Mouse (Mus musculus): ENCODE measurements around the gene AC161166.1. TPM values are rescaled to one million over a fixed set of nuclear protein-coding genes. Genes with fewer than 3 reads are reported as not detected.
A peak's percentile ranks its signal among the peaks of the same experiment; 100 is the strongest.

Gene AC161166.1
- polyA plus RNA-seq, 1 experiment from 2014 or later = 0.38 TPM

- no peak for ATAC-seq (ENCODE audit: insufficient number of reproducible peaks, insufficient read depth, low FRiP score, low read depth)
- no peak overlapping the region for H3K4me3 ChIP-seq (ENCODE audit: control insufficient read depth in 1 of 2, insufficient read depth in 1 of 2, low read depth in 1 of 2, low read length in 2 of 2)
- peaks cover 7 to 10% of the 10 kb centered on the region in 2 experiments for H3K4me1 ChIP-seq (ENCODE audit: control insufficient read depth in 2 of 2, insufficient read depth in 2 of 2, low read length in 2 of 2)
- no peak overlapping the region for H3K27ac ChIP-seq (replicated peaks in 1 of 2; ENCODE audit: control insufficient read depth in 1 of 2, insufficient read depth in 1 of 2, low read depth in 2 of 2, low read length in 2 of 2)
- H3K36me3 ChIP-seq (ENCODE audit: control insufficient read depth, insufficient read depth, low read length) = peaks cover 7% of the 10 kb centered on the region
- H3K9ac ChIP-seq (ENCODE audit: low read length) = no peak overlapping the region
- WGBS = 78% methylated on average over 2 of the region's 2 CpGs
- 0 out of 2 replicates have a peak, but pooled peaks cover 2% of the 10 kb centered on the region for H3K9me3 ChIP-seq (ENCODE audit: control insufficient read depth, low read length)
- H3K27me3 ChIP-seq (ENCODE audit: control insufficient read depth, insufficient read depth, low read length) = no peaks in the 10 kb centered on the region
- H3K4me2 ChIP-seq (ENCODE audit: low read length) = no peak overlapping the region
These were observed 32.3 kb upstream of the AC161166.1 start for GRCm38 (mm10) chr7:24544506-24544905.

- Histone ChIP-seq H3K4me3 (ENCODE audit: control insufficient read depth in 1 of 2, insufficient read depth in 1 of 2, low read depth in 1 of 2, low read length in 2 of 2) (no peak overlapping the region), H3K36me3 (ENCODE audit: control insufficient read depth, insufficient read depth, low read length) (peaks cover 21% of the 10 kb centered on the region), H3K4me1 (ENCODE audit: control insufficient read depth in 2 of 2, insufficient read depth in 2 of 2, low read length in 2 of 2) (no peaks in the 10 kb centered on the region; a peak in 1 of 4 replicates), H3K4me2 (ENCODE audit: low read length) (no peak overlapping the region), H3K27me3 (ENCODE audit: control insufficient read depth, insufficient read depth, low read length) (no peaks in the 10 kb centered on the region), H3K9ac (ENCODE audit: low read length) (no peak overlapping the region), H3K27ac (replicated peaks in 1 of 2; ENCODE audit: control insufficient read depth in 1 of 2, insufficient read depth in 1 of 2, low read depth in 2 of 2, low read length in 2 of 2) (no peak overlapping the region), H3K9me3 (ENCODE audit: control insufficient read depth, low read length) (0 out of 2 replicates have a peak, but pooled peaks cover 2% of the 10 kb centered on the region)
- WGBS = 90% methylated on average over 4 of the region's 4 CpGs
- no peak for ATAC-seq (ENCODE audit: insufficient number of reproducible peaks, insufficient read depth, low FRiP score, low read depth)
These were observed 27.4 kb upstream of the AC161166.1 start for GRCm38 (mm10) chr7:24539686-24540085.

GRCm38 (mm10) chr7:24538701-24539100, 26.4 kb upstream of the AC161166.1 start:
- H3K9me3 ChIP-seq (ENCODE audit: control insufficient read depth, low read length) = no peaks in the 10 kb centered on the region
- H3K27ac ChIP-seq (replicated peaks in 1 of 2; ENCODE audit: control insufficient read depth in 1 of 2, insufficient read depth in 1 of 2, low read depth in 2 of 2, low read length in 2 of 2) = no peak overlapping the region
- peaks cover 31% of the 10 kb centered on the region for H3K36me3 ChIP-seq (ENCODE audit: control insufficient read depth, insufficient read depth, low read length)
- no peaks in the 10 kb centered on the region for H3K27me3 ChIP-seq (ENCODE audit: control insufficient read depth, insufficient read depth, low read length)
- no peak for ATAC-seq (ENCODE audit: insufficient number of reproducible peaks, insufficient read depth, low FRiP score, low read depth)
- H3K9ac ChIP-seq (ENCODE audit: low read length) = no peak overlapping the region
- H3K4me3 ChIP-seq (ENCODE audit: control insufficient read depth in 1 of 2, insufficient read depth in 1 of 2, low read depth in 1 of 2, low read length in 2 of 2) = no peak overlapping the region
- 69% methylated on average over 5 of the region's 5 CpGs for WGBS
- H3K4me2 ChIP-seq (ENCODE audit: low read length) = no peak overlapping the region
- H3K4me1 ChIP-seq (ENCODE audit: control insufficient read depth in 2 of 2, insufficient read depth in 2 of 2, low read length in 2 of 2) = no peaks in the 10 kb centered on the region; a peak in 1 of 4 replicates

GRCm38 (mm10) chr7:24538154-24538553, 25.9 kb upstream of the AC161166.1 start:
- ATAC-seq (ENCODE audit: insufficient number of reproducible peaks, insufficient read depth, low FRiP score, low read depth) = no peak
- Histone ChIP-seq H3K4me3 (ENCODE audit: control insufficient read depth in 1 of 2, insufficient read depth in 1 of 2, low read depth in 1 of 2, low read length in 2 of 2) (no peak overlapping the region), H3K27ac (replicated peaks in 1 of 2; ENCODE audit: control insufficient read depth in 1 of 2, insufficient read depth in 1 of 2, low read depth in 2 of 2, low read length in 2 of 2) (no peak overlapping the region), H3K9ac (ENCODE audit: low read length) (no peak overlapping the region), H3K4me2 (ENCODE audit: low read length) (no peak overlapping the region), H3K9me3 (ENCODE audit: control insufficient read depth, low read length) (no peaks in the 10 kb centered on the region), H3K4me1 (ENCODE audit: control insufficient read depth in 2 of 2, insufficient read depth in 2 of 2, low read length in 2 of 2) (no peaks in the 10 kb centered on the region; a peak in 1 of 4 replicates), H3K27me3 (ENCODE audit: control insufficient read depth, insufficient read depth, low read length) (no peaks in the 10 kb centered on the region), H3K36me3 (ENCODE audit: control insufficient read depth, insufficient read depth, low read length) (peaks cover 36% of the 10 kb centered on the region)
- WGBS = 32% methylated on average over 5 of the region's 5 CpGs

- Histone ChIP-seq H3K4me2 (ENCODE audit: low read length) (no peak overlapping the region), H3K9me3 (ENCODE audit: control insufficient read depth, low read length) (no peaks in the 10 kb centered on the region), H3K4me3 (ENCODE audit: control insufficient read depth in 1 of 2, insufficient read depth in 1 of 2, low read depth in 1 of 2, low read length in 2 of 2) (no peak overlapping the region), H3K27ac (replicated peaks in 1 of 2; ENCODE audit: control insufficient read depth in 1 of 2, insufficient read depth in 1 of 2, low read depth in 2 of 2, low read length in 2 of 2) (no peak overlapping the region), H3K9ac (ENCODE audit: low read length) (no peak overlapping the region), H3K4me1 (ENCODE audit: control insufficient read depth in 2 of 2, insufficient read depth in 2 of 2, low read length in 2 of 2) (no peaks in the 10 kb centered on the region; a peak in 1 of 4 replicates), H3K27me3 (ENCODE audit: control insufficient read depth, insufficient read depth, low read length) (no peaks in the 10 kb centered on the region), H3K36me3 (ENCODE audit: control insufficient read depth, insufficient read depth, low read length) (peaks cover 39% of the 10 kb centered on the region)
- 71% methylated on average over 5 of the region's 5 CpGs for WGBS
- no peak for ATAC-seq (ENCODE audit: insufficient number of reproducible peaks, insufficient read depth, low FRiP score, low read depth)
These were observed 25.3 kb upstream of the AC161166.1 start for GRCm38 (mm10) chr7:24537591-24537990.

- H3K4me1 ChIP-seq (ENCODE audit: control insufficient read depth in 2 of 2, insufficient read depth in 2 of 2, low read length in 2 of 2) = peaks cover under 1 to 3% of the 10 kb centered on the region in 2 experiments; a peak in 1 of 4 replicates
- WGBS = 81% methylated on average over 4 of the region's 4 CpGs
- ATAC-seq (ENCODE audit: insufficient number of reproducible peaks, insufficient read depth, low FRiP score, low read depth) = no peak
These were observed 24.8 kb upstream of the AC161166.1 start for GRCm38 (mm10) chr7:24537081-24537480.

GRCm38 (mm10) chr7:24534301-24534700, 22.0 kb upstream of the AC161166.1 start:
- WGBS = 40% methylated on average over 19 of the region's 19 CpGs
- Histone ChIP-seq H3K4me2 (ENCODE audit: low read length) (no peak overlapping the region), H3K9me3 (ENCODE audit: control insufficient read depth, low read length) (no peaks in the 10 kb centered on the region), H3K9ac (ENCODE audit: low read length) (0 out of 2 replicates have a peak overlapping the region, but pooled peaks have one; percentile 12), H3K27me3 (ENCODE audit: control insufficient read depth, insufficient read depth, low read length) (no peaks in the 10 kb centered on the region), H3K36me3 (ENCODE audit: control insufficient read depth, insufficient read depth, low read length) (peaks cover 41% of the 10 kb centered on the region), H3K4me1 (ENCODE audit: control insufficient read depth in 2 of 2, insufficient read depth in 2 of 2, low read length in 2 of 2) (peaks cover 8 to 12% of the 10 kb centered on the region in 2 experiments), H3K27ac (replicated peaks in 1 of 2; ENCODE audit: control insufficient read depth in 1 of 2, insufficient read depth in 1 of 2, low read depth in 2 of 2, low read length in 2 of 2) (no peak overlapping the region), H3K4me3 (ENCODE audit: control insufficient read depth in 1 of 2, insufficient read depth in 1 of 2, low read depth in 1 of 2, low read length in 2 of 2) (no peak overlapping the region)
- no peak for ATAC-seq (ENCODE audit: insufficient number of reproducible peaks, insufficient read depth, low FRiP score, low read depth)

More at GRCm38 (mm10) chr7:24537081-24537480, 24.8 kb upstream of the AC161166.1 start:
- H3K36me3 ChIP-seq (ENCODE audit: control insufficient read depth, insufficient read depth, low read length) = peaks cover 41% of the 10 kb centered on the region
- H3K27ac ChIP-seq (replicated peaks in 1 of 2; ENCODE audit: control insufficient read depth in 1 of 2, insufficient read depth in 1 of 2, low read depth in 2 of 2, low read length in 2 of 2) = no peak overlapping the region
- no peak overlapping the region for H3K9ac ChIP-seq (ENCODE audit: low read length)
- H3K4me3 ChIP-seq (ENCODE audit: control insufficient read depth in 1 of 2, insufficient read depth in 1 of 2, low read depth in 1 of 2, low read length in 2 of 2) = no peak overlapping the region
- no peak overlapping the region for H3K4me2 ChIP-seq (ENCODE audit: low read length)
- no peaks in the 10 kb centered on the region for H3K9me3 ChIP-seq (ENCODE audit: control insufficient read depth, low read length)
- no peaks in the 10 kb centered on the region for H3K27me3 ChIP-seq (ENCODE audit: control insufficient read depth, insufficient read depth, low read length)

- 34% methylated on average over 41 of the region's 42 CpGs for WGBS
- no peak for ATAC-seq (ENCODE audit: insufficient number of reproducible peaks, insufficient read depth, low FRiP score, low read depth)
- Histone ChIP-seq H3K9me3 (ENCODE audit: control insufficient read depth, low read length) (no peaks in the 10 kb centered on the region), H3K4me2 (ENCODE audit: low read length) (no peak overlapping the region), H3K27ac (replicated peaks in 1 of 2; ENCODE audit: control insufficient read depth in 1 of 2, insufficient read depth in 1 of 2, low read depth in 2 of 2, low read length in 2 of 2) (no peak overlapping the region), H3K9ac (ENCODE audit: low read length) (0 out of 2 replicates have a peak overlapping the region, but pooled peaks have one; percentile 12), H3K4me3 (ENCODE audit: control insufficient read depth in 1 of 2, insufficient read depth in 1 of 2, low read depth in 1 of 2, low read length in 2 of 2) (no peak overlapping the region), H3K4me1 (ENCODE audit: control insufficient read depth in 2 of 2, insufficient read depth in 2 of 2, low read length in 2 of 2) (peaks cover 9 to 12% of the 10 kb centered on the region in 2 experiments), H3K27me3 (ENCODE audit: control insufficient read depth, insufficient read depth, low read length) (no peaks in the 10 kb centered on the region), H3K36me3 (ENCODE audit: control insufficient read depth, insufficient read depth, low read length) (peaks cover 41% of the 10 kb centered on the region)
These were observed 21.6 kb upstream of the AC161166.1 start for GRCm38 (mm10) chr7:24533806-24534205.
